Mouse (Mus musculus) small intestine, adult 2 months (tissue): ENCODE measurements around the gene Urb1. TPM values are rescaled to one million over a fixed set of nuclear protein-coding genes. Genes with fewer than 3 reads are reported as not detected.

Experiments used
- H3K27ac ChIP-seq: fragments of 200-500 bp; 2 replicates; pipeline ENCODE4 v1.5.1; 2012; ENCODE audit warnings: low read depth, low read length, control low read depth, inconsistent platforms; ENCODE audit not compliant: insufficient read depth
- H3K27me3 ChIP-seq: fragments of 200-500 bp; 2 replicates; pipeline ENCODE4 v1.6.1; 2012; ENCODE audit warnings: mild to moderate bottlenecking, moderate library complexity, low read length, inconsistent platforms; ENCODE audit not compliant: control insufficient read depth, insufficient read depth
- H3K36me3 ChIP-seq: fragments of 200-500 bp; 2 replicates; pipeline ENCODE4 v1.6.1; 2012; ENCODE audit warnings: mild to moderate bottlenecking, low read length, control low read depth, inconsistent platforms; ENCODE audit not compliant: control insufficient read depth, insufficient read depth
- H3K4me1 ChIP-seq: fragments of 200-500 bp; 2 replicates; pipeline ENCODE4 v1.6.1; 2012; ENCODE audit warnings: low read length, inconsistent platforms, mixed read lengths; ENCODE audit not compliant: control insufficient read depth, insufficient read depth, insufficient read length
- H3K4me3 ChIP-seq: fragments of 200-500 bp; 2 replicates; pipeline ENCODE4 v1.5.1; 2012; ENCODE audit warnings: low read depth, mild to moderate bottlenecking, control low read depth, inconsistent platforms, low read length, moderate library complexity
- CTCF ChIP-seq: fragments of 200-500 bp; IDR thresholded peaks from 2 replicates; pipeline ENCODE4 v1.5.1; 2012; ENCODE audit warnings: low read depth, mild to moderate bottlenecking, control low read depth, inconsistent platforms, low read length, moderate library complexity, mixed read lengths; ENCODE audit not compliant: insufficient replicate concordance, insufficient read length; ENCODE audit errors: extremely low read depth
- POLR2A ChIP-seq: fragments of 200-500 bp; IDR thresholded peaks from 2 replicates; pipeline ENCODE4 v1.6.1; 2012; ENCODE audit warnings: low read depth, mild to moderate bottlenecking, control low read depth, inconsistent platforms, low read length, moderate library complexity
- WGBS: fragments of 180-500 bp; shearing (Covaris S2); methylation state at CpG from one replicate; pipeline ENCODE4 v1.1.7; 2018; 5-methylcytosine and 5-hydroxymethylcytosine counted together
- polyA plus RNA-seq: library from polyadenylated mRNA; depleted of rRNA; stranded (reverse); fragments of >200 nt; gene quantifications from 2 replicates; pipeline ENCODE4 v1.2.3, GENCODE M21; 2012

Gene Urb1
- polyA plus RNA-seq, 1 experiment, result 1.9 TPM

DNA sequence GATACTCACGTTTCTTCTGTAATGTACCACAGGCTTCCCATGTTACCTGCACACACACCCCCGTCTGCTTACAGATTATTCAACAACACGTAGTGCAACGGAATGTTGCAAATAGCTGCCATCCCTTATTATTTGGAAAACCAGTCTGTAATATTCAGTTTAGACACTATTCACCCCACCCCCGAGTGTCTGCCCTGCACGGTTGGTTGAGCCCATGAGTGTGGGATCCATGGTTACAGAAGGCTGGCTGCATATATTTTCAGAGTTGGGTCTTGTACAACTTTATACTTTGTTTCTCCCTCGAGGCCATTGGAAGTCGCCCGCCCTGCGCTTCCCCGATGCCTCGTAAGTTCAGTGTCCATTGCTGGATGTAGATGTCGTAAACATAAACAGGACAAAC, 35.4 kb upstream of the Urb1 start:
- H3K4me3 ChIP-seq, result no peak overlapping the region
- no peaks in the 10 kb centered on the region for H3K4me1 ChIP-seq
- H3K27me3 ChIP-seq, result no peaks in the 10 kb centered on the region
- H3K36me3 ChIP-seq, result no peaks in the 10 kb centered on the region
- TF ChIP-seq POLR2A (no peak), CTCF (no peak)
- no peak overlapping the region for H3K27ac ChIP-seq
- 84% methylated on average over 13 of the region's 13 CpGs for WGBS

DNA sequence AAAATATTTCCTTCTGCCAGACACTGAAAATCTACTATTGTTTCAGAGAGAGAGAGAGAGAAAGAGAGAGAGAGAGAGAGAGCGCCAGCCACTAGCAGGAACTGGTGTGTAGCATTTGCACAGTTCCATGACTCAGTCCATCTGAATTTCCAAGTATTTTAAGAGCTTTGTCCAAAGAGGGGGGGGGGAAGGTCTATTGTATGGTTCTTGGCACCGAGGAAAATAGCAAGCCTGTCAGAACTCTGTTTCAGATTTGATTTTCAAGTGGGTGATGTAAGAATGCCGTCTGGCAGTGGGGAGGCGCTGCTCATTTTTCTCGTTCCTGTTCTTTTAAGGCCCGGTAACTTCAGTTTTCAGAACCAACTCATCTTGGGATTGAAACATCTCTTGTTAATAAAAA, 34.8 kb upstream of the Urb1 start:
- no peaks in the 10 kb centered on the region for H3K4me1 ChIP-seq
- H3K27ac ChIP-seq, result no peak overlapping the region
- H3K36me3 ChIP-seq, result no peaks in the 10 kb centered on the region
- WGBS, result 74% methylated on average over 6 of the region's 6 CpGs
- TF ChIP-seq POLR2A (no peak), CTCF (no peak)
- H3K4me3 ChIP-seq, result no peak overlapping the region
- no peaks in the 10 kb centered on the region for H3K27me3 ChIP-seq

DNA sequence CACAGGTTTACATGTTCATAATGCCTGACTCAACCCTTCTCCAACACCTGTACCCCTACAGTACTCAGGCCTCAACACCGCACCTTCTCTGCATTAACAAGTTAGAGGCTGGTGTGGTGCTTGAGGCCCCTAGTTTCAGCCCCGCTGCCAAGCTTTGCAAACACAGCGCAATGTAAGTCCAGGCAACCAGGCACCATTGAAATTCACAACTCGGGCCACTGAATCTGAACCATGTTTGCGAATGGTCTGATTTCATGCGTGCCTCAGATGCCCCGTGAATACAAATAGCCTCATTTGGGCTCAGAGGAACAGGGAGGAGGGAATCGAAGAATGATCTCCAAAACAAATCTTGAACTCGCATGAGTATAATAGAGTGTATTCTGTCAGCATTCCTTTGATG, 32.0 kb upstream of the Urb1 start:
- 59% methylated on average over 9 of the region's 9 CpGs for WGBS
- no peak overlapping the region for H3K27ac ChIP-seq
- no peaks in the 10 kb centered on the region for H3K4me1 ChIP-seq
- H3K4me3 ChIP-seq, result no peak overlapping the region
- TF ChIP-seq CTCF, result no peak
- TF ChIP-seq POLR2A, result no peak
- H3K27me3 ChIP-seq, result no peaks in the 10 kb centered on the region
- H3K36me3 ChIP-seq, result no peaks in the 10 kb centered on the region

DNA sequence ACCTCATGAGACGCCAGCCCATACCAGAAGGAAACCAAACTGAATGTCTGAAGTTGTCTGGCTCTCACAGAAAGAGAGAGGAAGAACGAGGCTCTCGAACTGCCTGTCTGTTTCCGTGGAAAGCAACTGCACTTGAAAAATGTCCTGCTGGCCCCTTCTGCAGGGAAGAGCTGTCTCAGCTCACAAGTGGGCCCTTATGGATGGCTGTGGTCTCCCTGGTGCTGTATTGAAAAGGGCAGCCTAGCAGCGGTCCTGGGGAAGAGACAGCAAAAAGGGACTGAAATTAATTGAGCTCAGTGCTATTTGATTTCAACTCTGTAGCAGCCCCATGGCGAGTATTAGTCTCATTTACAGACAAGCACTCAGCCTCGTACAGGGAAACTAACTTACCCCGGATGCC, 27.2 kb upstream of the Urb1 start:
- TF ChIP-seq CTCF (no peak), POLR2A (no peak)
- Histone ChIP-seq H3K4me1 (no peaks in the 10 kb centered on the region), H3K36me3 (no peaks in the 10 kb centered on the region), H3K4me3 (no peak overlapping the region), H3K27ac (no peak overlapping the region), H3K27me3 (no peaks in the 10 kb centered on the region)
- 72% methylated on average over 8 of the region's 8 CpGs for WGBS

DNA sequence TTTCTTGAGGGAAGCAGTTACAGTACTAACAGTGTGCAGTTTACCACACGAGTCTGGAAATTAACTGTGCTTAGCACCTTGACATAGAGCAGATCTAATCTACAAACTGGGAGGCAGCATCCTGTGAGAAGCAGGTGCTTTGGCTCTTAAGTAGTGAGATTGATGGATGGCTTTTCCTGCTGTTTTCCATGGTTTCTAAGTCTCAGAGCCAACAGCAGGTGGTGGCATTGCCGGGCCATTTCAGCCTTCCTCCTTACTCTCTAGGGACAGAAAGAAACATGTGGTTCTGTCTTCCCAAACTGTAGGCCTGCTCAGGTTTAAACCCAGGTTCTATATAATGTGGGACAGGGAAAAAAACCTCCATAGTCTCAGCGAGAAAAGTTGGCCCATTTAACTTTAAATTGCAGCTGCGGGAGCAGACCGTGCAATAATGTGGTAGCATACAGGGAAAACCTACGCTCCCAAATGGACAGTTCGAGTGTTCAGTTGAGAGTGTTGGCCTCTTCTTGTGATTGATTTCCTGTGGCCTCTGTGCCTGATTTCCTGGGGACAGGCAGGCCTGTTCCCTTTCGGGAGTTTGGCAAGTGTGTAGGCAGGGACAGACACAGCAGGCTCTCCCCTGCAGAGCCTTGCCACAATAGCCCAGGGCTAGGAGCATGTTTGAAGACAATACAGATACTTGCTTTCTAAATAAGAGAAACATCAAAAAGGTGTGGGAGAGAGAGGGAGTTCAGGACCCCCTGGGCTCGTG, 23.0 kb upstream of the Urb1 start:
- TF ChIP-seq POLR2A (no peak), CTCF (no peak)
- H3K4me1 ChIP-seq, result peaks cover 7% of the 10 kb centered on the region
- peaks cover 12% of the 10 kb centered on the region for H3K27me3 ChIP-seq
- no peak overlapping the region for H3K27ac ChIP-seq
- H3K4me3 ChIP-seq, result no peak overlapping the region
- 64% methylated on average over 9 of the region's 9 CpGs for WGBS
- H3K36me3 ChIP-seq, result no peaks in the 10 kb centered on the region

DNA sequence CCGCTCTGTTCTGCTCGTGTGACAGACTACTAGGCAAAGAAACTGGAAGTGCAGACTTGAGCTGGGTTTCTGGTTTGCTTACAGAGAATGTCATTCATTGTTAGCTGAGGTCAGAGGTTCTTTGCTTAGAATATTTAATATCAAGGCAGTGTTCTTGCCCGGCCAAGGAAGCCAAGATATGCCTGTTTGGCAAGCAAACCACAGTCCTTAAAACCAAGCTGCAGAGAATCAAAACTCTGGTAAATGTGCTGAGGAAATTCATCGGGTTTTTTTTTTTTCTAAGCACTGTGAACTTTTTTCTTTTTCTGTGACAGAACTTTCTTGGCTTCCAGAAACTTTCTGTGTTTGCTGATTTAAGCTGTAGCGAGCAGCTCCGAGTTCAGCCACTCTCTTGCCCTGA, 22.3 kb upstream of the Urb1 start:
- 41% methylated on average over 6 of the region's 6 CpGs for WGBS
- Histone ChIP-seq H3K27ac (no peak overlapping the region), H3K4me3 (no peak overlapping the region), H3K4me1 (peaks cover 7% of the 10 kb centered on the region), H3K27me3 (peaks cover 12% of the 10 kb centered on the region), H3K36me3 (no peaks in the 10 kb centered on the region)
- TF ChIP-seq POLR2A (no peak), CTCF (no peak)

DNA sequence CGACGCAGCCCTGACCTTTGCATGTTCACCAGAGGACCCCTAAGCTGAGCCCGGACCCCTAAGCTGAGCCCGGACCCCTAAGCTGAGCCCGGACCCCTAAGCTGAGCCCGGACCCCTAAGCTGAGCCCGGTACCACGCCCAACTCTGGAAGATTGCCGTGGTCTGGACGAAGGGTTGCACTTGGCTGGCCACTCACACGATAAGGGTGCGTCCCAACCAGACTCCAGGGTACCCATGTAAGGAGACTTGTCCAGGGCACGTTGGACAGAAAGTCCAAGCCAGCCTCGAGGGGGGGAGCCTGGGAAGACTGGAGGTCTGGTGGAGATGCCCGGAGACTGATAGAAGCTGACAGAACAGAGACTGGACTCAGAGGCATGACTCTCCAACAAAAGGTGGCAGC, 21.5 kb upstream of the Urb1 start:
- Histone ChIP-seq H3K4me1 (peaks cover 7% of the 10 kb centered on the region), H3K27ac (no peak overlapping the region), H3K4me3 (peak overlapping the region; percentile 73; the same call in 1 of the 2 replicates), H3K27me3 (peaks cover 12% of the 10 kb centered on the region), H3K36me3 (no peaks in the 10 kb centered on the region)
- WGBS, result 29% methylated on average over 15 of the region's 15 CpGs
- TF ChIP-seq POLR2A (no peak), CTCF (no peak)
